Mouse (Mus musculus) urinary bladder, postnatal 10 days (tissue): ENCODE data around the gene Adamts14.

Source experiments
- DNase-seq: peaks from one replicate; pipeline ENCODE4 v3.0.0; 2022; ENCODE audit warnings: low spot score

Adamts14 gene

GRCm38 (mm10) chr10:61273081-61273843 is at the start of gene Adamts14:
Adamts14 (minus strand) TSS chr10:61273438.
- no peak for DNase-seq

- DNase-seq, result no peak
Observed at GRCm38 (mm10) chr10:61318527-61318926, 45.3 kb upstream of the Adamts14 start.

- no peak for DNase-seq
Observed at GRCm38 (mm10) chr10:61315324-61315880, 42.2 kb upstream of the Adamts14 start.

GRCm38 (mm10) chr10:61313750-61314149 is 40.5 kb upstream of the Adamts14 start:
- no peak for DNase-seq

- no peak for DNase-seq
Observed at GRCm38 (mm10) chr10:61312754-61313153, 39.5 kb upstream of the Adamts14 start.

- DNase-seq, result no peak
Observed at GRCm38 (mm10) chr10:61312159-61312558, 38.9 kb upstream of the Adamts14 start.

- DNase-seq, result no peak
Observed at GRCm38 (mm10) chr10:61308706-61309320, 35.6 kb upstream of the Adamts14 start.

- no peak for DNase-seq
Observed at GRCm38 (mm10) chr10:61305928-61306590, 32.8 kb upstream of the Adamts14 start.

GRCm38 (mm10) chr10:61304046-61304445 is 30.8 kb upstream of the Adamts14 start:
- no peak for DNase-seq

- no peak for DNase-seq
Observed at GRCm38 (mm10) chr10:61300996-61301395, 27.8 kb upstream of the Adamts14 start.

GRCm38 (mm10) chr10:61297477-61297876 is 24.2 kb upstream of the Adamts14 start, which contains the start of gene Prf1:
Prf1 (plus strand) TSS chr10:61297833.
- no peak for DNase-seq

GRCm38 (mm10) chr10:61296713-61297445 is 23.6 kb upstream of the Adamts14 start:
- DNase-seq, result no peak

- DNase-seq, result no peak
Observed at GRCm38 (mm10) chr10:61294242-61294641, 21.0 kb upstream of the Adamts14 start.

GRCm38 (mm10) chr10:61290479-61290878 is 17.2 kb upstream of the Adamts14 start:
- no peak for DNase-seq

GRCm38 (mm10) chr10:61290016-61290415 is 16.8 kb upstream of the Adamts14 start:
- DNase-seq, result no peak

GRCm38 (mm10) chr10:61286246-61286645 is 13.0 kb upstream of the Adamts14 start:
- DNase-seq, result no peak

- DNase-seq, result no peak
Observed at GRCm38 (mm10) chr10:61285271-61285670, 12.0 kb upstream of the Adamts14 start.

GRCm38 (mm10) chr10:61284309-61284708 is 11.1 kb upstream of the Adamts14 start:
- no peak for DNase-seq

GRCm38 (mm10) chr10:61281115-61281514 is 7.9 kb upstream of the Adamts14 start:
- DNase-seq, result no peak

GRCm38 (mm10) chr10:61277918-61278674 is 4.9 kb upstream of the Adamts14 start:
- DNase-seq, result no peak

GRCm38 (mm10) chr10:61277051-61277450 is 3.8 kb upstream of the Adamts14 start:
- DNase-seq, result no peak
